Mouse (Mus musculus): ENCODE results near the gene Oca2. TPM values are rescaled to one million over a fixed set of nuclear protein-coding genes. Genes with fewer than 3 reads are reported as not detected.

The Oca2 gene
- total RNA-seq, 2 experiments from 2014 or later: 0.30 to 0.32 TPM

GRCm38 (mm10) chr7:56356658-56357342 lies 117.2 kb downstream of the Oca2 start:
- intact Hi-C loops (cut with DNase I): loop anchor here (5.0 kb wide), 2 partner anchors 61 to 106 kb away; no protein-coding TSS in a partner anchor
- no peak for DNase-seq (ENCODE audit: low spot score in 2 of 2)

- intact Hi-C loops (cut with DNase I): no loop called here
- DNase-seq (ENCODE audit: low spot score in 2 of 2): no peak
Measured at GRCm38 (mm10) chr7:56381750-56382421, 142.3 kb downstream of the Oca2 start.

- intact Hi-C loops (cut with DNase I): no loop called here
- DNase-seq (ENCODE audit: low spot score in 2 of 2): no peak
Measured at GRCm38 (mm10) chr7:56382706-56383105, 143.1 kb downstream of the Oca2 start.

- DNase-seq (ENCODE audit: low spot score in 2 of 2): no peak
- intact Hi-C loops (cut with DNase I): no loop called here
Measured at GRCm38 (mm10) chr7:56388295-56388694, 148.7 kb downstream of the Oca2 start.

- intact Hi-C loops (cut with DNase I): loop anchor here (5.0 kb wide), 1 partner anchor 61 kb away; no protein-coding TSS in a partner anchor
- DNase-seq (ENCODE audit: low spot score in 2 of 2): no peak
Measured at GRCm38 (mm10) chr7:56418182-56418836, 178.7 kb downstream of the Oca2 start.

GRCm38 (mm10) chr7:56419253-56419844 lies 179.8 kb downstream of the Oca2 start:
- intact Hi-C loops (cut with DNase I): loop anchor here (5.0 kb wide), 1 partner anchor 62 kb away; no protein-coding TSS in a partner anchor
- peak; percentile 42 to 47 for DNase-seq (ENCODE audit: low spot score in 2 of 2)

GRCm38 (mm10) chr7:56421946-56422345 lies 182.4 kb downstream of the Oca2 start:
- DNase-seq (ENCODE audit: low spot score in 2 of 2): peak; percentile 38 to 45

GRCm38 (mm10) chr7:56423548-56423947 lies 184.0 kb downstream of the Oca2 start:
- intact Hi-C loops (cut with DNase I): no loop called here
- no peak for DNase-seq (ENCODE audit: low spot score in 2 of 2)

More at GRCm38 (mm10) chr7:56421946-56422345, 182.4 kb downstream of the Oca2 start:
- intact Hi-C loops (cut with DNase I): no loop called here

- no peak for DNase-seq (ENCODE audit: low spot score in 2 of 2)
- intact Hi-C loops (cut with DNase I): loop anchor here (1.0 to 5.0 kb wide), 2 partner anchors 104 to 170 kb away; no protein-coding TSS in a partner anchor
Measured at GRCm38 (mm10) chr7:56460814-56461520, 221.4 kb downstream of the Oca2 start.

GRCm38 (mm10) chr7:56498242-56498641 lies 258.7 kb downstream of the Oca2 start:
- intact Hi-C loops (cut with DNase I): no loop called here
- DNase-seq (ENCODE audit: low spot score in 2 of 2): no peak

- intact Hi-C loops (cut with DNase I): no loop called here
- no peak for DNase-seq (ENCODE audit: low spot score in 2 of 2)
Measured at GRCm38 (mm10) chr7:56499319-56499718, 259.8 kb downstream of the Oca2 start.

GRCm38 (mm10) chr7:56499767-56500166 lies 260.2 kb downstream of the Oca2 start:
- intact Hi-C loops (cut with DNase I): no loop called here
- no peak for DNase-seq (ENCODE audit: low spot score in 2 of 2)

- intact Hi-C loops (cut with DNase I): no loop called here
- no peak for DNase-seq (ENCODE audit: low spot score in 2 of 2)
Measured at GRCm38 (mm10) chr7:56500438-56500837, 260.9 kb downstream of the Oca2 start.

- no peak for DNase-seq (ENCODE audit: low spot score in 2 of 2)
- intact Hi-C loops (cut with DNase I): no loop called here
Measured at GRCm38 (mm10) chr7:56518581-56518980, 279.0 kb downstream of the Oca2 start.

GRCm38 (mm10) chr7:56519741-56520140 lies 280.2 kb downstream of the Oca2 start:
- intact Hi-C loops (cut with DNase I): no loop called here
- no peak for DNase-seq (ENCODE audit: low spot score in 2 of 2)

- no peak for DNase-seq (ENCODE audit: low spot score in 2 of 2)
- intact Hi-C loops (cut with DNase I): no loop called here
Measured at GRCm38 (mm10) chr7:56534856-56535255, 295.3 kb downstream of the Oca2 start.

GRCm38 (mm10) chr7:56549226-56549625 lies 309.7 kb downstream of the Oca2 start:
- intact Hi-C loops (cut with DNase I): no loop called here
- no peak for DNase-seq (ENCODE audit: low spot score in 2 of 2)

- intact Hi-C loops (cut with DNase I): no loop called here
Measured at GRCm38 (mm10) chr7:56551804-56552203, 312.2 kb downstream of the Oca2 start.

More at GRCm38 (mm10) chr7:56551804-56552203, 312.2 kb downstream of the Oca2 start:
- DNase-seq (ENCODE audit: low spot score in 2 of 2): no peak

Measured in left cerebral cortex, postnatal 36 days (tissue).